Mouse (Mus musculus): ENCODE results near the gene Fkbp5. TPM values are rescaled to one million over a fixed set of nuclear protein-coding genes. Genes with fewer than 3 reads are reported as not detected.

Fkbp5 gene
- polyA plus RNA-seq, 1 experiment from 2014 or later = 4.3 TPM

- no peak overlapping the region for H3K4me3 ChIP-seq (ENCODE audit: control insufficient read depth in 1 of 2, insufficient read depth in 1 of 2, low read depth in 1 of 2, low read length in 2 of 2)
- 17% methylated on average over 18 of the region's 18 CpGs for WGBS
- H3K4me2 ChIP-seq (ENCODE audit: low read length) = no peak overlapping the region
Observed at GRCm38 (mm10) chr17:28531946-28532345, 14.6 kb upstream of the Fkbp5 start.

DNA sequence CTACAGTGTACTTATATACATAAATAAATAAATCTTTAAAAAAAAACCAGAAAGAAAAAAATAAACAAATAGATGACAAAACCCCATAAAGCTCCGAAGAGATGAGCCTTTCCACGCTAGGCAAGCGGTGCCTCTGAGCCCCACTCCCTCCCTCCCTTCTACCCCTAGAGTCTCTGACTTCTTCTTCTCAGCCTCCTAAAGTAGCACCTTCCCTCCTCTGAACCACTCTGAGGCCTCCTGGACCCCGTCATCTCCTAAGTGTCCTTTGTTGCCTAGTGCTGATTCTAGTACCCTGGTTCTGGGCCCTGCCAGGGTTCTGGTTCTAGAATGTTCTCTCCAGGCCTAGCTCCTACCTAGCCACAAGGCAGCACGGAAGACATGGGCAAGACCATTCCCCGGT is 13.2 kb upstream of the Fkbp5 start, which contains the start of gene Armc12:
Gene Armc12 (plus strand): TSS at position 301 of the 400 bp plus-strand sequence.
- Histone ChIP-seq H3K4me1 (ENCODE audit: control insufficient read depth in 2 of 2, insufficient read depth in 2 of 2, low read length in 2 of 2) (peaks cover 0 to 3% of the 10 kb centered on the region in 2 experiments; a peak in 1 of 4 replicates), H3K27me3 (ENCODE audit: control insufficient read depth, insufficient read depth, low read length) (peaks cover 16% of the 10 kb centered on the region), H3K27ac (replicated peaks in 1 of 2; ENCODE audit: control insufficient read depth in 1 of 2, insufficient read depth in 1 of 2, low read depth in 2 of 2, low read length in 2 of 2) (no peak within 1 kb of the TSS), H3K4me3 (ENCODE audit: control insufficient read depth in 1 of 2, insufficient read depth in 1 of 2, low read depth in 1 of 2, low read length in 2 of 2) (no peak within 1 kb of the TSS), H3K36me3 (ENCODE audit: control insufficient read depth, insufficient read depth, low read length) (no peaks in the 10 kb centered on the region), H3K9me3 (ENCODE audit: control insufficient read depth, low read length) (no peaks in the 10 kb centered on the region), H3K9ac (ENCODE audit: low read length) (no peak within 1 kb of the TSS), H3K4me2 (ENCODE audit: low read length) (no peak within 1 kb of the TSS)
- WGBS = 88% methylated on average over 6 of the region's 6 CpGs
- ATAC-seq (ENCODE audit: insufficient number of reproducible peaks, insufficient read depth, low FRiP score, low read depth) = no peak

More at GRCm38 (mm10) chr17:28531946-28532345, 14.6 kb upstream of the Fkbp5 start:
- peaks cover 0 to 3% of the 10 kb centered on the region in 2 experiments; a peak in 1 of 4 replicates for H3K4me1 ChIP-seq (ENCODE audit: control insufficient read depth in 2 of 2, insufficient read depth in 2 of 2, low read length in 2 of 2)
- no peaks in the 10 kb centered on the region for H3K36me3 ChIP-seq (ENCODE audit: control insufficient read depth, insufficient read depth, low read length)
- peaks cover 16% of the 10 kb centered on the region for H3K27me3 ChIP-seq (ENCODE audit: control insufficient read depth, insufficient read depth, low read length)
- no peak overlapping the region for H3K27ac ChIP-seq (replicated peaks in 1 of 2; ENCODE audit: control insufficient read depth in 1 of 2, insufficient read depth in 1 of 2, low read depth in 2 of 2, low read length in 2 of 2)
- no peak for ATAC-seq (ENCODE audit: insufficient number of reproducible peaks, insufficient read depth, low FRiP score, low read depth)
- no peaks in the 10 kb centered on the region for H3K9me3 ChIP-seq (ENCODE audit: control insufficient read depth, low read length)
- H3K9ac ChIP-seq (ENCODE audit: low read length) = no peak overlapping the region

DNA sequence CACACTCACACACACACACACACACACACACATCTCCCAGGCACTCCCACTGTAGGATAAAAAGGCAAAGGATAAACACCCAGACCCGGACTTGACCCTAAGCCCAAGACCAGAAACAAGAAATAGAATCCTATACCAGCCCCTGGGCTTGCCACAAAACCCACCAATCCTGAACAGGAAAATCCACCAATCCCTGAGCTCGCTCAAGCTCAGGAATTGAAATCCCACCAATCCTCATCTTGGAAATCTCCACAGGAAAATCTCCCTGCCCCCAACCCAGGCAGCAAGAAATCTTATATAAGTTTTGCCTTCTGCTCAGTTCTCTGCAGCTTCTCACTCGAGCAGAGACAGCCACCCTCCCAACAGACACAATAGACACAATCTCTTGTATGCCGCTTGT is 11.8 kb upstream of the Fkbp5 start:
- no peaks in the 10 kb centered on the region for H3K36me3 ChIP-seq (ENCODE audit: control insufficient read depth, insufficient read depth, low read length)
- no peak overlapping the region for H3K4me3 ChIP-seq (ENCODE audit: control insufficient read depth in 1 of 2, insufficient read depth in 1 of 2, low read depth in 1 of 2, low read length in 2 of 2)
- no peak overlapping the region for H3K27ac ChIP-seq (replicated peaks in 1 of 2; ENCODE audit: control insufficient read depth in 1 of 2, insufficient read depth in 1 of 2, low read depth in 2 of 2, low read length in 2 of 2)
- no peak for ATAC-seq (ENCODE audit: insufficient number of reproducible peaks, insufficient read depth, low FRiP score, low read depth)
- H3K9ac ChIP-seq (ENCODE audit: low read length) = no peak overlapping the region
- H3K9me3 ChIP-seq (ENCODE audit: control insufficient read depth, low read length) = no peaks in the 10 kb centered on the region
- 63% methylated on average over 4 of the region's 4 CpGs for WGBS
- peaks cover 16% of the 10 kb centered on the region for H3K27me3 ChIP-seq (ENCODE audit: control insufficient read depth, insufficient read depth, low read length)
- H3K4me2 ChIP-seq (ENCODE audit: low read length) = no peak overlapping the region
- H3K4me1 ChIP-seq (ENCODE audit: control insufficient read depth in 2 of 2, insufficient read depth in 2 of 2, low read length in 2 of 2) = peaks cover 0 to 3% of the 10 kb centered on the region in 2 experiments; a peak in 1 of 4 replicates

DNA sequence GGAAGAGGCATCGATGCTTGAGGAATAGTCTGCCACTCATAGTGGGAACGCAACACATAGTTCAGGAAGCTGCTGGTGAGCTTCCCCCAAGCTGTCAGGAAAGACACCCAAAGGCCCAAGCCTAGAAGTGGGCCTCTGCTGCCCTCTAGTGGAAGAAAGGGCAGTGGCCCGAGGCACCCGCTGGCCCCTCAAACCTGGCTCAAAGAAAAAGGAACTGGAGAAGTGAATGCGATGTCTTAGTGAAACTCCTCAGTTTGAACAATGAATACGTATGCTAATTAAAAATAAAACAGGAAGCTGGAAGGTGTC is 10.7 kb upstream of the Fkbp5 start:
- Histone ChIP-seq H3K4me3 (ENCODE audit: control insufficient read depth in 1 of 2, insufficient read depth in 1 of 2, low read depth in 1 of 2, low read length in 2 of 2) (peak overlapping the region in 1 of 2 experiments; percentile 20; a peak in 1 of 4 replicates), H3K27me3 (ENCODE audit: control insufficient read depth, insufficient read depth, low read length) (peaks cover 16% of the 10 kb centered on the region), H3K9ac (ENCODE audit: low read length) (no peak overlapping the region), H3K4me1 (ENCODE audit: control insufficient read depth in 2 of 2, insufficient read depth in 2 of 2, low read length in 2 of 2) (peaks cover 0 to 7% of the 10 kb centered on the region in 2 experiments; a peak in 1 of 4 replicates), H3K27ac (replicated peaks in 1 of 2; ENCODE audit: control insufficient read depth in 1 of 2, insufficient read depth in 1 of 2, low read depth in 2 of 2, low read length in 2 of 2) (no peak overlapping the region), H3K9me3 (ENCODE audit: control insufficient read depth, low read length) (no peaks in the 10 kb centered on the region), H3K36me3 (ENCODE audit: control insufficient read depth, insufficient read depth, low read length) (no peaks in the 10 kb centered on the region), H3K4me2 (ENCODE audit: low read length) (peak overlapping the region; percentile 57)
- no peak for ATAC-seq (ENCODE audit: insufficient number of reproducible peaks, insufficient read depth, low FRiP score, low read depth)
- WGBS = 4% methylated on average over 6 of the region's 6 CpGs

- Histone ChIP-seq H3K4me2 (ENCODE audit: low read length) (peak overlapping the region; percentile 57), H3K36me3 (ENCODE audit: control insufficient read depth, insufficient read depth, low read length) (no peaks in the 10 kb centered on the region), H3K9ac (ENCODE audit: low read length) (no peak overlapping the region), H3K9me3 (ENCODE audit: control insufficient read depth, low read length) (no peaks in the 10 kb centered on the region), H3K27ac (replicated peaks in 1 of 2; ENCODE audit: control insufficient read depth in 1 of 2, insufficient read depth in 1 of 2, low read depth in 2 of 2, low read length in 2 of 2) (no peak overlapping the region), H3K4me1 (ENCODE audit: control insufficient read depth in 2 of 2, insufficient read depth in 2 of 2, low read length in 2 of 2) (peaks cover 0 to 7% of the 10 kb centered on the region in 2 experiments; a peak in 1 of 4 replicates), H3K27me3 (ENCODE audit: control insufficient read depth, insufficient read depth, low read length) (peaks cover 16% of the 10 kb centered on the region), H3K4me3 (ENCODE audit: control insufficient read depth in 1 of 2, insufficient read depth in 1 of 2, low read depth in 1 of 2, low read length in 2 of 2) (peak overlapping the region in 1 of 2 experiments; percentile 20; a peak in 1 of 4 replicates)
- ATAC-seq (ENCODE audit: insufficient number of reproducible peaks, insufficient read depth, low FRiP score, low read depth) = no peak
- WGBS = 39% methylated on average over 12 of the region's 12 CpGs
Observed at GRCm38 (mm10) chr17:28527184-28528042, 10.1 kb upstream of the Fkbp5 start.

- ATAC-seq (ENCODE audit: insufficient number of reproducible peaks, insufficient read depth, low FRiP score, low read depth) = no peak
- Histone ChIP-seq H3K27ac (replicated peaks in 1 of 2; ENCODE audit: control insufficient read depth in 1 of 2, insufficient read depth in 1 of 2, low read depth in 2 of 2, low read length in 2 of 2) (no peak overlapping the region), H3K27me3 (ENCODE audit: control insufficient read depth, insufficient read depth, low read length) (peaks cover 20% of the 10 kb centered on the region), H3K9me3 (ENCODE audit: control insufficient read depth, low read length) (no peaks in the 10 kb centered on the region), H3K4me2 (ENCODE audit: low read length) (no peak overlapping the region), H3K36me3 (ENCODE audit: control insufficient read depth, insufficient read depth, low read length) (no peaks in the 10 kb centered on the region), H3K4me1 (ENCODE audit: control insufficient read depth in 2 of 2, insufficient read depth in 2 of 2, low read length in 2 of 2) (peaks cover 0 to 7% of the 10 kb centered on the region in 2 experiments; a peak in 2 of 4 replicates), H3K4me3 (ENCODE audit: control insufficient read depth in 1 of 2, insufficient read depth in 1 of 2, low read depth in 1 of 2, low read length in 2 of 2) (no peak overlapping the region), H3K9ac (ENCODE audit: low read length) (no peak overlapping the region)
- WGBS = 65% methylated on average over 4 of the region's 4 CpGs
Observed at GRCm38 (mm10) chr17:28524831-28525430, 7.6 kb upstream of the Fkbp5 start.

- Histone ChIP-seq H3K4me1 (ENCODE audit: control insufficient read depth in 2 of 2, insufficient read depth in 2 of 2, low read length in 2 of 2) (peaks cover 0 to 7% of the 10 kb centered on the region in 2 experiments; a peak in 2 of 4 replicates), H3K9me3 (ENCODE audit: control insufficient read depth, low read length) (no peaks in the 10 kb centered on the region), H3K27ac (replicated peaks in 1 of 2; ENCODE audit: control insufficient read depth in 1 of 2, insufficient read depth in 1 of 2, low read depth in 2 of 2, low read length in 2 of 2) (no peak overlapping the region), H3K36me3 (ENCODE audit: control insufficient read depth, insufficient read depth, low read length) (no peaks in the 10 kb centered on the region), H3K27me3 (ENCODE audit: control insufficient read depth, insufficient read depth, low read length) (peaks cover 20% of the 10 kb centered on the region), H3K4me3 (ENCODE audit: control insufficient read depth in 1 of 2, insufficient read depth in 1 of 2, low read depth in 1 of 2, low read length in 2 of 2) (no peak overlapping the region), H3K9ac (ENCODE audit: low read length) (no peak overlapping the region), H3K4me2 (ENCODE audit: low read length) (no peak overlapping the region)
- ATAC-seq (ENCODE audit: insufficient number of reproducible peaks, insufficient read depth, low FRiP score, low read depth) = no peak
- 84% methylated on average over 23 of the region's 23 CpGs for WGBS
Observed at GRCm38 (mm10) chr17:28524009-28524695, 6.8 kb upstream of the Fkbp5 start.
